Mouse (Mus musculus): ENCODE measurements around the gene Chst15. TPM values are rescaled to one million over a fixed set of nuclear protein-coding genes. Genes with fewer than 3 reads are reported as not detected.

Gene Chst15
- total RNA-seq, 2 experiments from 2014 or later: 7.8 to 9.5 TPM

GRCm38 (mm10) chr7:132237191-132237590 lies 79.8 kb downstream of the Chst15 start:
- intact Hi-C loops (cut with DNase I): loop anchor here (2.0 kb wide), 1 partner anchor 80 kb away; the partner anchor contains the start of gene Chst15
- no peak for DNase-seq (ENCODE audit: low spot score)

GRCm38 (mm10) chr7:132236789-132237188 lies 80.2 kb downstream of the Chst15 start:
- no peak for DNase-seq (ENCODE audit: low spot score)
- intact Hi-C loops (cut with DNase I): loop anchor here (2.0 kb wide), 1 partner anchor 80 kb away; the partner anchor contains the start of gene Chst15

GRCm38 (mm10) chr7:132234250-132234649 lies 82.8 kb downstream of the Chst15 start:
- intact Hi-C loops (cut with DNase I): no loop called here
- DNase-seq (ENCODE audit: low spot score): no peak

- DNase-seq (ENCODE audit: low spot score): no peak
- intact Hi-C loops (cut with DNase I): no loop called here
Observed at GRCm38 (mm10) chr7:132233732-132234131, 83.3 kb downstream of the Chst15 start.

- no peak for DNase-seq (ENCODE audit: low spot score)
- intact Hi-C loops (cut with DNase I): no loop called here
Observed at GRCm38 (mm10) chr7:132232937-132233336, 84.1 kb downstream of the Chst15 start.

GRCm38 (mm10) chr7:132231476-132231875 lies 85.6 kb downstream of the Chst15 start:
- DNase-seq (ENCODE audit: low spot score): no peak
- intact Hi-C loops (cut with DNase I): no loop called here

- intact Hi-C loops (cut with DNase I): no loop called here
- DNase-seq (ENCODE audit: low spot score): no peak
Observed at GRCm38 (mm10) chr7:132230961-132231360, 86.1 kb downstream of the Chst15 start.

GRCm38 (mm10) chr7:132227075-132227640 lies 89.9 kb downstream of the Chst15 start:
- intact Hi-C loops (cut with DNase I): loop anchor here (2.0 to 5.0 kb wide), 2 partner anchors 90 to 412 kb away; partner anchors contain the start of gene Chst15
- no peak for DNase-seq (ENCODE audit: low spot score)

- DNase-seq (ENCODE audit: low spot score): peak; percentile 42
- intact Hi-C loops (cut with DNase I): loop anchor here (1.0 to 5.0 kb wide), 4 partner anchors 91 to 412 kb away; partner anchors contain the start of gene Chst15
Observed at GRCm38 (mm10) chr7:132226379-132227074, 90.5 kb downstream of the Chst15 start.

- intact Hi-C loops (cut with DNase I): no loop called here
- DNase-seq (ENCODE audit: low spot score): no peak
Observed at GRCm38 (mm10) chr7:132223452-132224141, 93.4 kb downstream of the Chst15 start.

- intact Hi-C loops (cut with DNase I): loop anchor here (10.0 kb wide), 1 partner anchor 669 kb away; the partner anchor contains the start of genes Hmx2 and Hmx3
- DNase-seq (ENCODE audit: low spot score): no peak
Observed at GRCm38 (mm10) chr7:132214031-132214430, 103.0 kb downstream of the Chst15 start.

- intact Hi-C loops (cut with DNase I): loop anchor here (1.0 to 10.0 kb wide), 2 partner anchors 314 to 669 kb away; partner anchors contain the start of genes Hmx2 and Hmx3
Observed at GRCm38 (mm10) chr7:132213460-132213859, 103.6 kb downstream of the Chst15 start.

GRCm38 (mm10) chr7:132211920-132212701 lies 104.9 kb downstream of the Chst15 start:
- intact Hi-C loops (cut with DNase I): loop anchor here (10.0 kb wide), 1 partner anchor 667 kb away; the partner anchor contains the start of genes Hmx2 and Hmx3
- no peak for DNase-seq (ENCODE audit: low spot score)

More at GRCm38 (mm10) chr7:132213460-132213859, 103.6 kb downstream of the Chst15 start:
- peak; percentile 67 for DNase-seq (ENCODE audit: low spot score)

GRCm38 (mm10) chr7:132210616-132211015 lies 106.4 kb downstream of the Chst15 start:
- intact Hi-C loops (cut with DNase I): loop anchor here (10.0 kb wide), 1 partner anchor 666 kb away; the partner anchor contains the start of genes Hmx2 and Hmx3
- DNase-seq (ENCODE audit: low spot score): no peak

- DNase-seq (ENCODE audit: low spot score): no peak
- intact Hi-C loops (cut with DNase I): no loop called here
Observed at GRCm38 (mm10) chr7:132208946-132209651, 107.9 kb downstream of the Chst15 start.

- intact Hi-C loops (cut with DNase I): no loop called here
- DNase-seq (ENCODE audit: low spot score): no peak
Observed at GRCm38 (mm10) chr7:132204073-132204612, 112.9 kb downstream of the Chst15 start.

GRCm38 (mm10) chr7:132199686-132200085 lies 117.3 kb downstream of the Chst15 start:
- intact Hi-C loops (cut with DNase I): no loop called here
- no peak for DNase-seq (ENCODE audit: low spot score)

- DNase-seq (ENCODE audit: low spot score): no peak
- intact Hi-C loops (cut with DNase I): no loop called here
Observed at GRCm38 (mm10) chr7:132198806-132199205, 118.2 kb downstream of the Chst15 start.

All from heart, postnatal 25 days (tissue).